Mouse (Mus musculus): ENCODE measurements around the gene Vmn2r114. TPM values are rescaled to one million over a fixed set of nuclear protein-coding genes. Genes with fewer than 3 reads are reported as not detected.
"Not testable (repeated sequence)": the region's sequence is repeated elsewhere in the genome, so short reads cannot be mapped to it uniquely, and the experiment has no call there.

Gene Vmn2r114
- total RNA-seq (2021): not detected
- long read RNA-seq, experiment 1: 0 reads
- long read RNA-seq, experiment 2: 0 reads

DNA sequence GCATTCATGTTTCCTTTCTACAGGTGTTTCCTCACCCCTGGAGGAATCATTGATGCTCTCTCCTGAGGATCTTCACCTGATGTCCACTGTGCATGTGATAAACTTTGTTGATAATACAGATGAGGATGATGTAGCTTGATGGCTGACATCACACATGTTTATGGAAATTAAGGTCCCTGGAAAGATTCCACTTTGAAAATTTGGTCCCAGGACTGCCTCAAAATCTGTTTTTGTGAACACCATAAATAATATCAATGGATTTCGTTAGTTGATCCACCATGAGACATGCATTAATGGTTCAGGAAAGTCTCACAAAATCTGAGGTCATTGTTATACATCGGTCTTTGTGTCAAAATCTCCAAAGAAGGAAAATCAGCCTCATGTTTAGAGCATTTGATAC is at the start of gene Vmn2r114:
Gene Vmn2r114 (minus strand): TSS at position 101 of the 400 bp plus-strand sequence.
- DNase-seq (ENCODE audit: low spot score in 2 of 2): not testable (repeated sequence)

DNA sequence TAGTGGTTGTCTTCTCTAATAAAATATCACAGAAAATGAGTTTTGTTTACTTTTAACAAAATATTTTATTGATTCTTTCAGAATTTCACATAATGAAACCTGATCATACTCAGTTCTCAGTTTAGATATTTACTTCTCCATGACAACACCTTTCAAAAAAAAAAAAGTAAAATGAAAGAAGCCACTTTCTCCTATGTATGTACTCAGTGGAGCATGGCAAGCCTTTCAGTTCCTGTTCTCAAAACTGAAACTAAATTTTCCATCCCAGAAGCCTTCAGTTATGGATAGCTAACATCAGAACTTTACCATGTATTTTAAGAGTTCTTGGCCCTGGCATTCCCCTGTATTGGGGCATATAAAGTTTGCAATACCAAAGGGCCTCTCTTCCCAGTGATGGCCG is 39.3 kb upstream of the Vmn2r114 start:
- DNase-seq (ENCODE audit: low spot score in 2 of 2): no peak

DNA sequence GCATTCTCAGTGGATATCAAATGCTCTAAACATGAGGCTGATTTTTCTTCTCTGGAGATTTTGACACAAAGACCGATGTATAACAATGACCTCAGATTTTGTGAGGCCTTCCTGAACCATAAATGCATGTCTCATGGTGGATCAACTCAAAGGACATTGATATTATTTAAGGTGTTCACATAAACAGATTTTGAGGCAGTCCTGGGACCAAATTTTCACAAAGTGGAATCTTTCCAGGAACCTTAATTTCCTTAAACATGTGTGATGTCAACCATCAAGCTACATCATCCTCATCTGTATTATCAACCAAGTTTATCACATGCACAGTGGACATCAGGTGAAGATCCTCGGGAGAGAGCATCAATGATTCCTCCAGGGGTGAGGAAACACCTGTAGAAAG is 31.1 kb upstream of the Vmn2r114 start, which contains the start of gene Vmn2r115:
Gene Vmn2r115 (plus strand): TSS at position 301 of the 400 bp plus-strand sequence.
- not testable (repeated sequence) for DNase-seq (ENCODE audit: low spot score in 2 of 2)

- no peak for DNase-seq (ENCODE audit: low spot score in 2 of 2)
Measured at GRCm38 (mm10) chr17:23330657-23331056, 18.3 kb upstream of the Vmn2r114 start.

Other genes with a start within 250 kb of the Vmn2r114 start
- 1 to 10 TPM; 5.1 to 6.1 TPM for gene Zfp40, start 119.3 kb downstream of the Vmn2r114 start, total RNA-seq (2021)
- not detected for gene Vmn2r115, start 31.2 kb upstream of the Vmn2r114 start, total RNA-seq (2021)
- gene Vmn2r116, start 72.1 kb upstream of the Vmn2r114 start, total RNA-seq (2021): not detected
- gene Vmn2r117, start 167.2 kb upstream of the Vmn2r114 start, total RNA-seq (2021): not detected